Mouse (Mus musculus) spleen, adult 18-20 months (tissue): ENCODE results near the gene Vegfd.

Experiments used
- DNase-seq, 2 experiments: peaks; one replicate each; pipeline ENCODE4 v3.0.0; 2022; ENCODE audit warnings: mixed read lengths in 2 of 2

The Vegfd gene

GRCm38 (mm10) chrX:164373081-164373480 is at the start of gene Vegfd:
Vegfd (plus strand) TSS chrX:164373378.
- DNase-seq = no peak

- no peak for DNase-seq
These were observed 49.7 kb upstream of the Vegfd start for GRCm38 (mm10) chrX:164323391-164323913.

GRCm38 (mm10) chrX:164330351-164330750 is 42.8 kb upstream of the Vegfd start:
- DNase-seq = no peak

GRCm38 (mm10) chrX:164330766-164331165 is 42.4 kb upstream of the Vegfd start:
- DNase-seq = no peak

DNA sequence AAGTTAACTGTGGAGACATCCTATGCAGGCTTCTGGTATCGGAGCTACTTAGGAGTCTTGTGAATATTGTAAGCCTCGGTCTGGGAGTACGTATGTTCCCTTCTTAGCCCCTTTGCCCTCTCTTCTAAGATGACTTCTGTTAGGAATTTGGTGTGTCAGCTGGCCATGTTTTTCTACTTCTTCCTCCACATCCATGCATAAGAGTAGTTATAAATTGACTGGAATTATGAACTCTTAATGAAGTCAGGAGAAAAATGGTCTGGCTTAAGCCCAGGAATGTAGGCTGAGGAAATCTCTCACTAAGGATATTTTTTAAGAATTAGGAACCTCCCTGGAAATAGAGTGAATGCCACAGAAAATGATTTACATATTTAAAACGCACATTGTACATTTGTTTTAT is 34.6 kb upstream of the Vegfd start:
- no peak for DNase-seq

GRCm38 (mm10) chrX:164345359-164345938 is 27.7 kb upstream of the Vegfd start:
- no peak for DNase-seq

DNA sequence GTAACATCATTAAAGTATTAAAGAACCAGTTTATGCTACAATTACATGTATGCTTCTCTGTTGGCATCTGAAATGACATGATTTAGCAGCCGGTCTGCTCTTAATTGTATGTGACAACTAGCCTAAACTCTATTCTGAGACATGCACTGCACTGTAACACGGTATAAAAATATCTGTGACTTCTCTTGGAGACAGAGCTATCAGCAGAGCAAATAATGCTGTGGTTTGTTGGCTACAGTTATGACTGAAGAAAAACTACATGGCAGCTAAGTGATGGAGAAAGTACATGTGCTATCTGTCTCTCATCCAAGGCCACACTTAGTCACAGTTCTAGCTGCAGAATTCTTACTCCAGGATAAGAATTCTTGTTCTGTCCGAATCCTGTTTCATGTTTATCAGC is 24.2 kb upstream of the Vegfd start:
- no peak for DNase-seq

DNA sequence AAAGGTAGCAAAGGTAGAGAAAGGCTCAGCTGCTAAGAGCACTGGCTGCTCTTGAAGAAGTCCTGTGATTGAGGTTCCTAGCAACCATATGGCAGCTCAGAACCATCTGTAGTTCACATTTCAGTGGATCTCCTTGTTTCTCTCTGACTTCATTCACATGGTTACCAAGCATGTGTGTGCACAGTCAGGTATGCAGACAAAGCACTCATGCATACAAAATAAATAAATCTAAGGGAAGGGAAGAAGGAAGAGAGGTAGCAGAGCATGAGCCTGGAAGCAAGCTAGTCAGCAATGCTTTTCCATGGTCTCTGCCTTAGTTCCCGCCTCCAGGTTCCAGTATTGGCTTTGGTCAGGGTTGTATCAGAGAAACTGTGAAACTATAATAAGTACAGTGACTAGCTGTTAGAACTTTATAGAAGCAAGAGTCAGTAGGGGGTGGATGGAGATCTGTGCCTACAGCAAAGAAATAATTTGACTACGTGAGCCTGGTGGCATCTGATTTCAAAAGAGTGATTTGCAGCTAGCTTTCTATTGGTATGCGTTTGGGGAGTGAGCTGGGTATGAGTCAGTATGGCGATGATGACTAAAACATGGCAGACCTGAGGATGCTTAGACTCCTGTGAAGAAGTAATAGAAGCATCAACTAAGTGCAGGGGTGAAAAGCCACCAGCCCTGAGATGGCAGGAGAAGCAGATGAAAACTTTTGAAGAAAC is 7.9 kb upstream of the Vegfd start:
- no peak for DNase-seq

DNA sequence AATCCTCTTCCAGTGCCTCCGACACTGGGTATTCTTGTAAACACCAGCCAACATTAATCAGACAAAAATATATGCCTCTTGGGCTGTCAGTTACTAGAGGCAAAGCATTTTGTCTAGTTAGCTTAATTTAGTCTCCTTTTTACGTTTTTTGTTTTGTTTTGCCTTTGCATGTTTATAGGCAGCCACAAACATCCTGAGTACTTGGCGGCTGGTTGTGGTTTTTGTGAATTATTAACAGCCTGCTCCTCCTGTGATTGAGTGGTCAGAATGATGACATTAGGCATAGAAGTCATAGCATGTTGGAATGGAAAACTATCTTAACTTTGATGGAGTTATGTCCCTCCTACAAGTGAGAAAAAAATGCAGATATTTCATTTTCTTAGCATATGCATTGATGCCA is 2.6 kb upstream of the Vegfd start:
- no peak for DNase-seq

DNA sequence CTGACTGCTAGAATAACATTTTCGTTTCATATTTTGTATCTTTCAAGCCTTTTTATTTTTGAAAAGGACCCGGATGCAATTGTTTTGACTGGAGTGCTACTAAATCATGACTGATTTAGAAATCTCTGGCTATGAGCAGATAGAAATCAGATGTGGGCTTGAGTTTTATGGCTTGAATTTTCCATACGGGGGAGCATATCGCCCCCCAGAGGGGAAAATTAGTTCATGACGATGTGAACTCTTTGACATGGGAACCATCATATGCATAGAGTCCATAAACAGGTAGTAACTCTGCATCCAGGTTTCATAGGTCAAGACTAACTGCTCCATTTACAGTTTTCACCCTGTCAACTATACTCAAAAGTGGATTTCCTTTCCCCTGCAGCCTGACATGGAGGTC is 1.4 kb downstream of the Vegfd start:
- DNase-seq = no peak

DNA sequence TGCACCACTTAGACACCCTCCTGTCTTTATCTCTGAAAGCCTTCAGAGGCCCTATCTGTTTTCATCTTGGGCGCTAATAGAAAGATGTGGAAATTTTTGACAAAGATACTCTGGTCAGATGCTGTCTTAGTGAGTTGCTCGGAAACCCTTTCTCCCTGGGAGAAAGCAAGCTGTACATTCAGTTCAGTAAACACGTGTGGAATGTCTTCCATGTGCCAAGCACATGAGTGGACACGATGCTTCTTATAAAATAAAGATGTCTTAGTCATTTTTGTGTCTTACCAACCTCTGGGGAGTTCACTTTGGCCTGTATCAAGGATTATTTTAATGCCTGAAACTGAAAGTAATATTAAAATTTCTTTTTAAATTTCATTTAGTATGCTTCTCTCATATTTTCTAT is 6.5 kb downstream of the Vegfd start:
- DNase-seq = no peak

DNA sequence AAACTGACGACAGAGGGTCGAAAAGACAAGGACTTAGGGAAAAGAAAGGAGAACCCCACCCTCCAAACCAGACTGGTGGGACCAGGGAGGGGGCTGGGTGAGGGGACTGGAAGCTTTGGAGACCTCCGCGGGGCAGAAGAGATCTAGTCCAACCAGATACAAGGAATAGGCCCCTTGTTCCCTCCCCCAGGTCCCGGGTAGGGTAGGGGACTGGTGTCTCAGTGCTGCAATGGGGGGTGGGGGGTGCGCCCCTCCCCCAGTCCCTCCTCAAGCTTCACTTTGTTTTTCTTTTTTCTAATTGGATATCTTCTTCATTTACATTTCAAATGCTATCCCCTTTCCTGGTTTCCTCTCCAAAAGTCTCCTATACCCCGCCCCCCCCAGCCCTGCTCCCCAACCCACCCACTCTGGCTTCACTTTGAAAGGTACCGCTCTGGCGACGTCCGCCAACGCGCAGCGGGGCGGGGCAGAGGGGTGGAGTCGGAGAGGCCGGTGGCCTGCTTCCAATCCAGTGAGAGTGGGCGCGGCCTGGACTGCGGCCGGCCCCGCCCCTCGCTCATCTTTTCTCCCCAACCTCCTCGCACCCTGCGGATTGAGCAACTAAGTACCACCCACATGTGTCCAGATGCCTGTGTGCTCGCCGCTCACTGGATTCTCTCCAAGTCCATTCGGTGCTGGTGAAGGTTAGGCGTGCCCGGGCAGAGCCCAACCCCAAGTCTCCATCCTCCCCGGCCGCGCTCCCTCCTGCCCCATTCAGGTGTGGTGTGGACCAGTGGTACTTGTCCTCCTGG is 8.6 kb downstream of the Vegfd start:
- peak; percentile 55 to 61 for DNase-seq

GRCm38 (mm10) chrX:164394091-164394490 is 20.9 kb downstream of the Vegfd start:
- no peak for DNase-seq

DNA sequence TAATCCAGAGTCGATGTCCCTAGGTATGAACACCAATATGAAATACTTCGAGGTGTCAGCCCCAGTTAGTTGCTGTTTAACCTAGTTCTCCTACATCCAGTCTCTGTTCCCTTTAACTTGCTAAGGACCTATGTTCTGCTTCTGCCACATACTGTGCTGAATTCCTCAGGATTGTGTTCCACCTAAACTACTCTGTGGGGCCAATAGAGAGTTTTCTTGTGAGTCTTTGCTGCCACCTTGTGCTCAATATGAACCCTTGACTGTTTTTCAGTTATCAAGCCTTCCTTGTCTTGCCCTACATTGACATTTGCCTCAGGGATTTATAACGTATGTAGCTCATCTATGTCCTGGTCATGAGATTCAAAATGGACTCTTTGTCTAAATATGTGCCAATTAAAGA is 25.3 kb downstream of the Vegfd start:
- no peak for DNase-seq

- DNase-seq = no peak
These were observed 32.0 kb downstream of the Vegfd start for GRCm38 (mm10) chrX:164405080-164405649.

GRCm38 (mm10) chrX:164406133-164407022 is 33.2 kb downstream of the Vegfd start:
- DNase-seq = no peak

- no peak for DNase-seq
These were observed 35.2 kb downstream of the Vegfd start for GRCm38 (mm10) chrX:164408301-164408927.

- no peak for DNase-seq
These were observed 37.4 kb downstream of the Vegfd start for GRCm38 (mm10) chrX:164410562-164410961.

- DNase-seq = no peak
These were observed 43.6 kb downstream of the Vegfd start for GRCm38 (mm10) chrX:164416803-164417202.

- no peak for DNase-seq
These were observed 44.8 kb downstream of the Vegfd start for GRCm38 (mm10) chrX:164418008-164418407.

- peak; percentile 80 to 85 for DNase-seq
These were observed 46.3 kb downstream of the Vegfd start, which contains the start of gene Piga for GRCm38 (mm10) chrX:164419471-164419939. Piga (plus strand) TSS chrX:164419787.

GRCm38 (mm10) chrX:164419955-164420354 is 46.8 kb downstream of the Vegfd start:
- peak in 1 of 2 experiments; percentile 4 for DNase-seq
